Comparison of ENCODE assay signal across 18 mouse cellular contexts in genomic region chr6:128602463-128603201, GRCm38 (mm10). TPM values are rescaled to one million over a fixed set of nuclear protein-coding genes. Genes with fewer than 3 reads are reported as not detected.
DNase-seq lines count a peak whose midpoint lies in the region; ATAC-seq lines count a peak whose summit lies in the region.
"Had no signal": no experiment of that assay in that cellular context is flagged by ENCODE, and none has a peak within 500 bp of the region (broad histone marks: within the 10 kb centered on the region; RNA-seq: fewer than 3 reads in every experiment).

No protein-coding gene starts in this region.

- no peak overlapping the region for H3K9ac ChIP-seq in hindbrain, embryonic 12.5 days
- H3K9ac ChIP-seq in midbrain, embryonic 16.5 days (ENCODE audit: low read depth, low read length): no peak overlapping the region
- H3K9ac ChIP-seq: limb, embryonic 12.5 days; stomach, embryonic 15.5 days had no signal

- H3K9me3 ChIP-seq in hindbrain, embryonic 12.5 days (replicated peaks): no peaks in the 10 kb centered on the region
- no peaks in the 10 kb centered on the region for H3K9me3 ChIP-seq in midbrain, embryonic 16.5 days (replicated peaks; ENCODE audit: control insufficient read depth, low read length, poor library complexity, severe bottlenecking)
- H3K9me3 ChIP-seq: heart, embryonic 10.5 days; limb, embryonic 12.5 days; stomach, embryonic 15.5 days had no signal

- ATAC-seq in hindbrain, embryonic 12.5 days (ENCODE audit: low FRiP score): peak; percentile 71
- peak; percentile 88 for ATAC-seq in midbrain, embryonic 16.5 days
- ATAC-seq: intestine, postnatal 0 days had no signal

- no peaks in the 10 kb centered on the region for H3K27me3 ChIP-seq in hindbrain, embryonic 12.5 days
- H3K27me3 ChIP-seq in midbrain, embryonic 16.5 days (ENCODE audit: control insufficient read depth, insufficient read depth, low read depth, low read length): no peaks in the 10 kb centered on the region
- H3K27me3 ChIP-seq: limb, embryonic 12.5 days; stomach, embryonic 15.5 days had no signal

- H3K4me3 ChIP-seq in hindbrain, embryonic 12.5 days: no peak overlapping the region
- 0 out of 2 replicates have a peak overlapping the region, but pooled peaks have one; percentile 2 for H3K4me3 ChIP-seq in midbrain, embryonic 16.5 days (ENCODE audit: low read depth, low read length)
- H3K4me3 ChIP-seq: heart, embryonic 10.5 days; limb, embryonic 12.5 days; stomach, embryonic 15.5 days had no signal

- H3K27ac ChIP-seq in hindbrain, embryonic 12.5 days: no peak overlapping the region
- 0 out of 2 replicates have a peak overlapping the region, but pooled peaks have one; percentile 15 for H3K27ac ChIP-seq in midbrain, embryonic 16.5 days (ENCODE audit: low read length)
- H3K27ac ChIP-seq: heart, embryonic 10.5 days; limb, embryonic 12.5 days; stomach, embryonic 15.5 days had no signal

- H3K4me1 ChIP-seq in hindbrain, embryonic 12.5 days: no peaks in the 10 kb centered on the region
- H3K4me1 ChIP-seq in midbrain, embryonic 16.5 days (ENCODE audit: control insufficient read depth, insufficient read depth, low read length): no peaks in the 10 kb centered on the region
- H3K4me1 ChIP-seq: heart, embryonic 10.5 days; limb, embryonic 12.5 days; stomach, embryonic 15.5 days had no signal

- no peaks in the 10 kb centered on the region for H3K36me3 ChIP-seq in hindbrain, embryonic 12.5 days
- no peaks in the 10 kb centered on the region for H3K36me3 ChIP-seq in midbrain, embryonic 16.5 days (ENCODE audit: control insufficient read depth, insufficient read depth, low read length)
- H3K36me3 ChIP-seq: heart, embryonic 10.5 days; limb, embryonic 12.5 days; stomach, embryonic 15.5 days had no signal

- WGBS in hindbrain, embryonic 12.5 days: 59% methylated on average over 10 of the region's 10 CpGs
- WGBS in midbrain, embryonic 16.5 days: 37% methylated on average over 10 of the region's 10 CpGs

- DNase-seq in ES-CJ7 (ENCODE audit: low read depth, low spot score): peak; percentile 34
- peak; percentile 43 for DNase-seq in Muller cell, postnatal 12 days (ENCODE audit: inconsistent ontology term)
- DNase-seq in heart, adult 9 months (ENCODE audit: low spot score in 2 of 2): no peak
- DNase-seq in cerebellum, adult 11-12 months: no peak
- DNase-seq in kidney, postnatal 36 days: no peak
- DNase-seq in adrenal gland, adult (ENCODE audit: inconsistent age in 2 of 2, low spot score in 1 of 2): no peak
- DNase-seq: cerebellum, postnatal 25 days; gastrocnemius, postnatal 14 days; lung, adult 18-20 months; right cerebral cortex, postnatal 4 days; thymus, postnatal 25 days had no signal

- 0 out of 2 replicates have a peak overlapping the region, but pooled peaks have one; percentile 8 for H3K4me2 ChIP-seq in hindbrain, embryonic 12.5 days (replicated peaks)
- peak overlapping the region; percentile 34 for H3K4me2 ChIP-seq in midbrain, embryonic 16.5 days (ENCODE audit: low read length)
- H3K4me2 ChIP-seq: limb, embryonic 12.5 days; stomach, embryonic 15.5 days had no signal

RNA-seq across cellular contexts. Expression of gene Klrb1a, which starts 20.7 kb away (rescaled TPM):
- polyA plus RNA-seq in hindbrain, embryonic 12.5 days (2016; fragmentation: Nextera tagmentation; extraction: Ambion mirVana): not detected in 2 replicates
- polyA plus RNA-seq in midbrain, embryonic 16.5 days (2015; fragmentation: Nextera tagmentation; extraction: Ambion mirVana): not detected in 2 replicates
- polyA plus RNA-seq: embryonic facial prominence, embryonic 11.5 days; heart, embryonic 10.5 days; intestine, postnatal 0 days; limb, embryonic 12.5 days; stomach, embryonic 15.5 days had no signal

RNA-seq across cellular contexts. Expression of gene A2ml1, which starts 21.2 kb away (rescaled TPM):
- polyA plus RNA-seq in hindbrain, embryonic 12.5 days (2016; fragmentation: Nextera tagmentation; extraction: Ambion mirVana): not detected in 2 replicates
- 1.4 and 3.5 TPM in 2 replicates for polyA plus RNA-seq in midbrain, embryonic 16.5 days (2015; fragmentation: Nextera tagmentation; extraction: Ambion mirVana)
- polyA plus RNA-seq: embryonic facial prominence, embryonic 11.5 days; limb, embryonic 12.5 days had no signal

RNA-seq across cellular contexts. Expression of gene Clec2h, which starts 59.6 kb away (rescaled TPM):
- polyA plus RNA-seq in hindbrain, embryonic 12.5 days (2016; fragmentation: Nextera tagmentation; extraction: Ambion mirVana): not detected in 2 replicates
- not detected in 2 replicates for polyA plus RNA-seq in midbrain, embryonic 16.5 days (2015; fragmentation: Nextera tagmentation; extraction: Ambion mirVana)
- polyA plus RNA-seq: embryonic facial prominence, embryonic 11.5 days; heart, embryonic 10.5 days; limb, embryonic 12.5 days had no signal

Comparison
In these comparisons a context has a peak if more than half of its experiments do, and no peak if none do; other contexts are left out.
1. DNase-seq: peak in ES-CJ7 (single experiment) and Muller cell, postnatal 12 days (single experiment); none in heart, adult 9 months (0 of 2), cerebellum, adult 11-12 months (single experiment), kidney, postnatal 36 days (0 of 2) and adrenal gland, adult (0 of 2).